Mouse (Mus musculus) hindbrain, embryonic 10.5 days (tissue): Measurements from ENCODE around the gene Ctdspl. TPM values are rescaled to one million over a fixed set of nuclear protein-coding genes. Genes with fewer than 3 reads are reported as not detected.

ENCODE experiments used
- DNase-seq: peaks from one replicate; pipeline ENCODE4 v3.0.0-alpha.2; 2017; ENCODE audit warnings: low spot score
- H3K27ac ChIP-seq: fragments of 300-500 bp; sonication (generic); 2 replicates; pipeline ENCODE4 v1.5.1; 2016; ENCODE audit warnings: mild to moderate bottlenecking, moderate library complexity
- H3K27me3 ChIP-seq: fragments of 300-500 bp; sonication (generic); 2 replicates; pipeline ENCODE4 v1.6.1; 2016; ENCODE audit warnings: mild to moderate bottlenecking; ENCODE audit not compliant: poor library complexity, insufficient read depth, severe bottlenecking
- H3K36me3 ChIP-seq: fragments of 300-500 bp; sonication (generic); 2 replicates; pipeline ENCODE4 v1.6.1; 2016; ENCODE audit warnings: mild to moderate bottlenecking, moderate library complexity
- H3K4me1 ChIP-seq: fragments of 300-500 bp; sonication (generic); replicated peaks from 2 replicates; pipeline ENCODE4 v1.6.1; 2016; ENCODE audit warnings: mild to moderate bottlenecking
- H3K4me3 ChIP-seq: fragments of 300-500 bp; sonication (generic); 2 replicates; pipeline ENCODE4 v1.5.1; 2016; ENCODE audit warnings: mild to moderate bottlenecking, moderate library complexity
- H3K9me3 ChIP-seq: fragments of 300-500 bp; sonication (generic); 2 replicates; pipeline ENCODE4 v1.6.1; 2016; ENCODE audit warnings: mild to moderate bottlenecking, moderate library complexity
- WGBS: fragments of 180-500 bp; shearing (Covaris S2); methylation state at CpG from one replicate; pipeline ENCODE4 v1.1.7; 2016; 5-methylcytosine and 5-hydroxymethylcytosine counted together
- polyA plus RNA-seq: library from polyadenylated mRNA; unstranded; fragments of >200 nt; fragmentation: Nextera tagmentation; extraction: Ambion mirVana; gene quantifications from 2 replicates; pipeline ENCODE4 v1.2.1, GENCODE M21; 2016

Gene Ctdspl
- polyA plus RNA-seq, 1 experiment from 2014 or later, result 6.8 TPM

- H3K9me3 ChIP-seq, result no peaks in the 10 kb centered on the region
- peaks cover 3% of the 10 kb centered on the region; the same call in 1 of the 2 replicates for H3K36me3 ChIP-seq
- no peaks in the 10 kb centered on the region for H3K27me3 ChIP-seq
- no peak for DNase-seq
- no peak overlapping the region for H3K27ac ChIP-seq
- H3K4me1 ChIP-seq, result peaks cover 34% of the 10 kb centered on the region
- WGBS, result 93% methylated on average over 12 of the region's 12 CpGs
- no peak overlapping the region for H3K4me3 ChIP-seq
Measured at GRCm38 (mm10) chr9:118940591-118941207, 14.4 kb downstream of the Ctdspl start.

GRCm38 (mm10) chr9:118942030-118942429 is 15.8 kb downstream of the Ctdspl start:
- 93% methylated on average over 4 of the region's 4 CpGs for WGBS
- Histone ChIP-seq H3K4me1 (peaks cover 25% of the 10 kb centered on the region), H3K9me3 (no peaks in the 10 kb centered on the region), H3K27me3 (no peaks in the 10 kb centered on the region), H3K4me3 (no peak overlapping the region), H3K36me3 (peaks cover 3% of the 10 kb centered on the region; the same call in 1 of the 2 replicates), H3K27ac (no peak overlapping the region)
- DNase-seq, result no peak

- Histone ChIP-seq H3K4me3 (no peak overlapping the region), H3K27ac (no peak overlapping the region), H3K27me3 (no peaks in the 10 kb centered on the region), H3K4me1 (peaks cover 23% of the 10 kb centered on the region), H3K9me3 (no peaks in the 10 kb centered on the region), H3K36me3 (peaks cover 3% of the 10 kb centered on the region; the same call in 1 of the 2 replicates)
- DNase-seq, result no peak
- WGBS, result 78% methylated on average over 5 of the region's 5 CpGs
Measured at GRCm38 (mm10) chr9:118943941-118944340, 17.7 kb downstream of the Ctdspl start.

GRCm38 (mm10) chr9:118944388-118944787 is 18.1 kb downstream of the Ctdspl start:
- no peak overlapping the region for H3K4me3 ChIP-seq
- H3K27ac ChIP-seq, result no peak overlapping the region
- WGBS, result 74% methylated on average over 12 of the region's 12 CpGs
- peaks cover 22% of the 10 kb centered on the region for H3K4me1 ChIP-seq
- H3K9me3 ChIP-seq, result no peaks in the 10 kb centered on the region
- DNase-seq, result no peak
- peaks cover 3% of the 10 kb centered on the region; the same call in 1 of the 2 replicates for H3K36me3 ChIP-seq
- no peaks in the 10 kb centered on the region for H3K27me3 ChIP-seq

- H3K27me3 ChIP-seq, result no peaks in the 10 kb centered on the region
- DNase-seq, result no peak
- H3K36me3 ChIP-seq, result 0 out of 2 replicates have a peak, but pooled peaks cover 3% of the 10 kb centered on the region
- no peak overlapping the region for H3K4me3 ChIP-seq
- no peaks in the 10 kb centered on the region for H3K9me3 ChIP-seq
- 83% methylated on average over 5 of the region's 5 CpGs for WGBS
- H3K27ac ChIP-seq, result no peak overlapping the region
- H3K4me1 ChIP-seq, result peaks cover 24% of the 10 kb centered on the region
Measured at GRCm38 (mm10) chr9:118948486-118948885, 22.2 kb downstream of the Ctdspl start.

- 90% methylated on average over 8 of the region's 8 CpGs for WGBS
- peaks cover 24% of the 10 kb centered on the region for H3K4me1 ChIP-seq
- no peaks in the 10 kb centered on the region for H3K27me3 ChIP-seq
- no peak for DNase-seq
- H3K36me3 ChIP-seq, result 0 out of 2 replicates have a peak, but pooled peaks cover 5% of the 10 kb centered on the region
- H3K4me3 ChIP-seq, result no peak overlapping the region
- no peaks in the 10 kb centered on the region for H3K9me3 ChIP-seq
- no peak overlapping the region for H3K27ac ChIP-seq
Measured at GRCm38 (mm10) chr9:118949124-118949523, 22.9 kb downstream of the Ctdspl start.

- no peaks in the 10 kb centered on the region for H3K9me3 ChIP-seq
- H3K4me1 ChIP-seq, result peaks cover 24% of the 10 kb centered on the region
- DNase-seq, result no peak
- H3K36me3 ChIP-seq, result 0 out of 2 replicates have a peak, but pooled peaks cover 7% of the 10 kb centered on the region
- no peak overlapping the region for H3K4me3 ChIP-seq
- H3K27me3 ChIP-seq, result no peaks in the 10 kb centered on the region
- no peak overlapping the region for H3K27ac ChIP-seq
- WGBS, result 68% methylated on average over 4 of the region's 4 CpGs
Measured at GRCm38 (mm10) chr9:118949654-118950053, 23.4 kb downstream of the Ctdspl start.

- DNase-seq, result no peak
- H3K4me3 ChIP-seq, result no peak overlapping the region
- no peaks in the 10 kb centered on the region for H3K27me3 ChIP-seq
- WGBS, result 65% methylated on average over 10 of the region's 10 CpGs
- peaks cover 24% of the 10 kb centered on the region for H3K4me1 ChIP-seq
- H3K36me3 ChIP-seq, result peaks cover 11% of the 10 kb centered on the region; the same call in 1 of the 2 replicates
- H3K9me3 ChIP-seq, result no peaks in the 10 kb centered on the region
- no peak overlapping the region for H3K27ac ChIP-seq
Measured at GRCm38 (mm10) chr9:118950061-118950460, 23.8 kb downstream of the Ctdspl start.

- H3K36me3 ChIP-seq, result peaks cover 12% of the 10 kb centered on the region; the same call in 1 of the 2 replicates
- H3K4me3 ChIP-seq, result no peak overlapping the region
- no peaks in the 10 kb centered on the region for H3K27me3 ChIP-seq
- H3K9me3 ChIP-seq, result no peaks in the 10 kb centered on the region
- 50% methylated on average over 2 of the region's 2 CpGs for WGBS
- H3K4me1 ChIP-seq, result peaks cover 24% of the 10 kb centered on the region
- H3K27ac ChIP-seq, result 0 out of 2 replicates have a peak overlapping the region, but pooled peaks have one; percentile 23
- DNase-seq, result no peak
Measured at GRCm38 (mm10) chr9:118950751-118951150, 24.5 kb downstream of the Ctdspl start.

GRCm38 (mm10) chr9:118951381-118951780 is 25.1 kb downstream of the Ctdspl start:
- no peak for DNase-seq
- H3K4me3 ChIP-seq, result no peak overlapping the region
- 92% methylated on average over 7 of the region's 7 CpGs for WGBS
- no peaks in the 10 kb centered on the region for H3K9me3 ChIP-seq
- no peak overlapping the region for H3K27ac ChIP-seq
- H3K36me3 ChIP-seq, result peaks cover 12% of the 10 kb centered on the region; the same call in 1 of the 2 replicates
- peaks cover 24% of the 10 kb centered on the region for H3K4me1 ChIP-seq
- H3K27me3 ChIP-seq, result no peaks in the 10 kb centered on the region

- Histone ChIP-seq H3K4me1 (peaks cover 24% of the 10 kb centered on the region), H3K4me3 (no peak overlapping the region), H3K9me3 (no peaks in the 10 kb centered on the region), H3K36me3 (peaks cover 12% of the 10 kb centered on the region; the same call in 1 of the 2 replicates), H3K27me3 (no peaks in the 10 kb centered on the region), H3K27ac (no peak overlapping the region)
- DNase-seq, result no peak
- 90% methylated on average over 16 of the region's 16 CpGs for WGBS
Measured at GRCm38 (mm10) chr9:118952180-118952579, 25.9 kb downstream of the Ctdspl start.

- H3K27me3 ChIP-seq, result no peaks in the 10 kb centered on the region
- H3K4me1 ChIP-seq, result peaks cover 22% of the 10 kb centered on the region
- H3K4me3 ChIP-seq, result no peak overlapping the region
- 92% methylated on average over 16 of the region's 16 CpGs for WGBS
- DNase-seq, result no peak
- no peak overlapping the region for H3K27ac ChIP-seq
- no peaks in the 10 kb centered on the region for H3K9me3 ChIP-seq
- H3K36me3 ChIP-seq, result peaks cover 12% of the 10 kb centered on the region; the same call in 1 of the 2 replicates
Measured at GRCm38 (mm10) chr9:118953465-118954194, 27.4 kb downstream of the Ctdspl start.

- peaks cover 23% of the 10 kb centered on the region for H3K4me1 ChIP-seq
Measured at GRCm38 (mm10) chr9:118958802-118959201, 32.5 kb downstream of the Ctdspl start.

More at GRCm38 (mm10) chr9:118958802-118959201, 32.5 kb downstream of the Ctdspl start:
- DNase-seq, result no peak
- Histone ChIP-seq H3K27me3 (no peaks in the 10 kb centered on the region), H3K36me3 (peaks cover 7% of the 10 kb centered on the region; the same call in 1 of the 2 replicates), H3K4me3 (no peak overlapping the region), H3K9me3 (no peaks in the 10 kb centered on the region), H3K27ac (peak overlapping the region; percentile 31; the same call in 1 of the 2 replicates)
- WGBS, result 87% methylated on average over 7 of the region's 7 CpGs
